Mouse (Mus musculus) cerebellum, postnatal 4 days (tissue): ENCODE data around the gene Cadps.
A peak's percentile ranks its signal among the peaks of the same experiment; 100 is the strongest.

Source experiments
- DNase-seq, 2 experiments: peaks; one replicate each; pipeline ENCODE4 v3.0.0; 2022; ENCODE audit warnings: low spot score in 2 of 2, mixed read lengths in 1 of 2

Gene Cadps

DNA sequence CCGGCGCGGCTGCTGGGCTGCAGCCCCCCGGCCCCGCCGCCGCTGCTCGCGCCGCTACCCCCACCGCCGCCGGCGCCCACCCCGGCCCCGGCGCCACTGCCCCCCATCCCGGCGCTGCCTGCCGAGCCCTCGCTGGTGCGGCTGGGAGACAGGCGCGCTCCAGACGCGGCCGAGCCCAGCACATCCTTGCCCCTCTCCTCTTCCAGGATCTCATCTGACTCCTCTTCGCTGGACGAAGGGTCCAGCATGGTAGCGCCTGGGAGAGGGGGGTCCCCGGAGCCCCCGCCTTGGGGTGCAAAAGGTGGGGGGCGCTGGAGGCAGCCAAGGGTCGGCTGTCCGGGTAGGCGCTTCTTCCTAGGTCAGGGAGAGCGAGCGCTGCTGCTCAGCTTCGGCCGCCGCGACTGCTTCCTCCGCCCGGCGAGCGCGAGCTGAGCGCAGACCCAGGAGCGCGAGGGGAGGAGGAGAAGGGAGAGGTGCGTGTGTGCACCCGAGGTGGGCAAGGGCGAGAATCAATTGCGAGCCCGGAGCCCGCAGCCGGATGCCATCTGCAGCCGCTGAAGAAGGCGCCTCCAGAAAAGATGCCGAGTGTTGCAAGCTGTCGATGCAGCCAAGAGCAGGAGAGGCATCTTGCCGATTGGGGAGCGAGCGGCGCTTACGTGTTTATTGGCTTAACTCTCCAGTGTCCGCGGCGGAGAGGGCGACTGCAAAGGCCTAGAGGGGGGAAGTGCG lies at the start of gene Cadps:
Gene Cadps, minus strand, starts transcription at position 589 of the 729 bp plus-strand sequence.
- peak; percentile 32 to 72 for DNase-seq

DNA sequence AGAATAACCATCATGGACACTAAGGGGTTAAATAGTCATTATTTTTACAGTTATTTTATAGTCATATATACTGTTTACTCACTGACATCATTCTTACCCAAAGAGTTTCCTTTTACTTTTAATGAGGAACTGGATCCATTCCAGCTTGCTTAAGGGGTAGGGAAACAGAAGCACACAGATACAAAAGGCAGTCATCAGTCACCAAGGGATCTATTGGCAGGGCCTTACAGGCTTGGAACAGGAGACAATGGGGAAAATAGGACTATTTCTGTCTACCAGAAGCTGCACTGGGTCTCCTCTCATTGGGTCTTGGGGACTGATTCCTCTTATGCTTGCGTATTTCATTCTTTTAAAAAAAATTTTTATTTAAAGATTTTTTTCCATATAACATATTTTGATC lies 46.7 kb upstream of the Cadps start:
- DNase-seq: no peak

DNA sequence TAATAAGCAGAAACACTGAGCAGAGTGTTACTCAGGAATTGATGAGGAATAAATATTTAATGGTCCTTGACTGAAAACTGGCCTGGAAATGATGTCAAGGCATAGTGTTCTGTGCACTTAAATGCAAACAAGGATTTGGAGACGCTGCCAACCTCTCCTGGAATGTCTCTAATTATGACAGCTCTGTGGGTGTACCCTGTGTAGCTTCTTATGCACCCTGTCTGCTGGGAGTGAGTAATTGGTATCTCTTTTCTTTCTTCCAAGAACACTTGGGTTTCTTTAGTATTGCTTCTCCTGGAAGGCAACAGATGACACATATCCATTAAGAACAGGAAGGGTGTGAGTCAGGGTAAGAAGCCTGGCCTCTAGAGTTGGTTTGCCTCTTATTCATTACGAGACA lies 42.4 kb upstream of the Cadps start:
- DNase-seq: no peak

DNA sequence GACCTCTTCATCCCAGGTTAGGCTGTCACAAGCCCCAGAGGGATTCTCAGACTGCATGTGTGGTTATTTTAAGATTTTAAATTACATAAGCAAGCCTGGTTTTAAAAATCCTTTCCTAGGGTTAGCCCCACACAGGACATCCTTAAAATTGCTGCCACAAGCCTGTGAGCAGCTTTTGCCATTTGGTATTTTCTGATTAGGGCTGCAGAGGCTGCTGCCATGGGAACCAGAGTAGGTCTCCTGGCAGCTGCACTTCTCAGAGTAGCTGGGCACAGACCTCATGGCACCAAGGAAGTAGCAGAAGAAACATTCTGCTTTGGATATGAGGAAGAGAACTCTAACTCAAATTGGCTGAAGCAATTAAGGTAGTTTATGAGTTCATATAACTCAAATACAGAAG lies 21.0 kb upstream of the Cadps start:
- no peak for DNase-seq

DNA sequence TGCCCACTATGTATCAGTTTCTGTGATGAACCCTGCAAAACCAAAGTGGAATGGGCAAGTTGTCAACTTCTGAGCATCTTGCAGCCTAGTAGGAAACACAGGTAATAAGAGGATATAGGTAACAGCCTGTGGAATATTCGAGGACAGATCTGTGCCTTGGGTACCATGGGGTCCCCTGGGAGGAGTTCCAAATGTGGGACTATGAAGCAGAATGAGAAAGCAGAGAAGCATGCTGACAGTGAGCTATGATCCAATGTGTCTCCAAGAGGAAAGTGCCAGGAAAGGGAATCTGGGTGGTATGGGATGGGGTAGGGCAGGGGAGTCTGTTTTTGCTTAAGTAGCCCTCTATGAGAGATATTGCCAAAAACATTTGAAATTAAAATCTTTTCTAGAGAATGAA lies 16.6 kb upstream of the Cadps start:
- no peak for DNase-seq

DNA sequence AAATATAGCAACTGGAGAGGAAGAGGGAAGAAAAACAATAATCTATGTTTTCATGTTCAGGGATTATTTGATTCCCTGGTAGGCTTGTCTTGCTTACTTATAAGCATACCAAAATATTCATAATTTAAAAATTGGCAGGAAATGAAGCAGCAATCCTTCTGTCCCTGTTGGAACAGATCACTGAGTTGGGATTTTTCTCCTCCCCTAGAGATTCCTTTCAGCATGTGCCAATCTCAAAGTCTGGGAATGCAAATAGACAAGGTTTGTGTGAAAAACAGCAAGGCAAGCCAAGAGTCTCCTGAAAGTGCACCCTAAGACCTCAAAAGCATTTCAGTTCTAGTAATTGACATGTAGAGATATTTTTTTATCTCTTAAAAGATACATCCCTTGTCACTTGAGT lies 16.1 kb upstream of the Cadps start:
- DNase-seq: no peak

DNA sequence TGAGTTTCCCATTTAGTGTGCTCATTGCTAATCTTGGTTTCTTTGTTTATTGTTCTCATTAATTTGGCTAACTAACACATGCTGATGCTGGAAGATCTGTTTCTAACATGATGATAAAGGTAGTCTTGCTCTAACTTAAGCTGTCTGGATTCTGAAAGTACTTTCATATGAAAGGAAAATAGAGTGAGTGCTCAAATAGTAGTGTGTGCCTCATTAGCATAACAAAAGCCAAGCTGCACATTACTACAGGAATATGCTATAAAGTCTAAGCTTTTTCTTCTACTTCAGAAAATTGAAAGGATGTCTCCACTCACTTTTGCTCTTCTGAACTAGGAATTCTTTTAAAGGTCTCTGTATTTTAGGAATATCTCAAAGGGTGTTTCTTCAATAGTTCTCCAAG lies 15.4 kb upstream of the Cadps start:
- DNase-seq: no peak

DNA sequence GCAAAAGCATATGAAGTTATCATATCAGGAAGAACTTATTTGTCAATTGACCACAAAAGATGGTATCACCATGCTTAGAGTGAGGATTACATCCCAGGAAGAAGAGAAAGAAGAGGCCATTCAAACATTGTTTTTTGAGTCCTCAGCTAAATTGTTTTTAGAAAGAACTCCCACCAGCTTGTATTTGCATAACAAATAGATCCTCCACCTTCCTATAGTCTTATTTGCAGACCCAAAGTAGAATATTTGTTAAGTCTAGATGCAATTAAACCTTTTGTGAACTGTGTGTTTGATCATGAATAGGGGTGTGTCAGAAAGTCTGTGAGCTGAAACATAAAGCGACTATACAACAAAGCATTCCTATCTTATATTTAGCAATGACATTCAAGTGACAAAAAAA lies 15.0 kb upstream of the Cadps start:
- DNase-seq: no peak

DNA sequence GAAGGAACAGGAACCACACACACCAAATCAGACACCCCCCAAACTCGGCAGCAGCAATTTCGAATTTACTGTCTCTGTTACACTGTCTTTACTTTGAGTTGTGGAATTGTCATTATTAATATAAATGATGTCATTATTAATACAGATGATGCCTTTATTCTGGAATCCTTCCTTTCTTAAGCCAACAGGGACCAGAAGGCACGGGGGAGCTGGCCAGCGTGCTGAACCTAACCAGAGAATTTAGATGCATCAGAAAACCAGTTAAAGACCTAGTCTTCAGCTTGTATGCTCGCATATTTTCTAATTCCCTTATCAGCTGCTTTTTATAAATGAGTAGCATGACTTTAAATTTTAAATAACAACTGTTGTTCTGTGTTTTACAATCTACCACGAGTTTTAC lies 902 bp upstream of the Cadps start:
- no peak for DNase-seq

DNA sequence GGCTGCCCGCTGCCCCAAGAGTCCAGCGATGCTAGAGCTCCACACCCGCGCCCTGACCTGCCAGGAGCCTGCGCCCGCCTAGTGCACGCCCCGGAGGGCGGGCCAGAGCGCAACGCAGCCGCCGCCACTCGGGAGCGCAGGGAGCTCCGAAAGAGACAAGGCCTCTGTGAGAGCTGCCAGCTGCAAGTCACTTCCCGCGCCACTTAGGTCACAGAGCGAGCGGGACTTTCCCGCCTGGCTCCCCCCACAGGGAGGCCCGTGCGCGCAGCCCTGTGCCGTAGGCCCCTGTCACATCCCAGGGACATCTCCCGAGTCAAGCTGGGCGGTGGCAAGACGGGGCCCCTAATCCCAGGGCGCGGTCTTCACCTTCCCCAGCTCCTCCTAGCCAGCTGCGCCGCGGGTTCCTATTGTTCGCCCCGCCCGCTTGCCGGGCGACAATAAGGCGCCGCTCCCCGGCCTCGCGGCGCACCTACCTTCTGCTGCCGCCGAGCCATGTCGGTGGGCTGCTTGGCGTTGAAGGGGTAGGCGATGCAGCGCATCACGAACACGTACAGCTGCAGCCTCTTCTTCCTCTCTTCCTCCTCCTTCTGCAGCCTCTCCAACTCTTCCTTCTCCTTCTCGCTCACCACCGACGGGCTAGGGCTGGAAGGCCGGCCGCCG lies 918 bp downstream of the Cadps start:
- peak; percentile 39 to 70 for DNase-seq

DNA sequence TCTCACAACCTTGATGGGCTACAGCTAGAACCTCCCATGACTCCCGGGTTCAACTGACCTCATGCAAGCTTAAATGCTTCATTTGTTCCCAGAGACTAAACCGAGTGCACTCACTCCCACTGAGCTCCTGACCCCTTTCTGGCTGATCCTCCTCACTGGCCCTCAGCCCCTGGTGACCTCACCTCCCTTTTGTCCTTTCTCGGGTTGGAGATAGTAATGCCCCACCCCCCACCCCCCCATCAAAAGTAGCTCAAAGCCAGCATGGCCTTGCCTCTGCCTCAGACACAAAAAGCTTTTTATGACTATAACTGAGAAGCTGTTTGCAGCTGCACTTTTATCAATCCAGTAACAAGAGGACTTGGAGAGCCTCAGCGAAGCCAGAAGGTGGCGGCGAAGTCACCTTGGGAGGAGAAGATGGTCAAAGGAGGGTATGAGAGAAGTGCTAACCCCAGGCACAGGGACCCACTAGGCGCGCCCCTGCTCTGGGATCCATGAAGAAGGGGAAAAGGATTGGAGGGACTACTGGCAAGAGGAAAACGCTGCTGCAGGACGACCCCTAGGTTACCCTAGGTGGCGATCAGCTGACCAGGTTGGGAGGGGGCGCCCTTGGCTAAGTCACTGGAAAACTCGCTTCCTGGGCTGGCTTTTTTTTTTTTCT lies 1.6 kb downstream of the Cadps start:
- peak in 1 of 2 experiments; percentile 5 for DNase-seq

DNA sequence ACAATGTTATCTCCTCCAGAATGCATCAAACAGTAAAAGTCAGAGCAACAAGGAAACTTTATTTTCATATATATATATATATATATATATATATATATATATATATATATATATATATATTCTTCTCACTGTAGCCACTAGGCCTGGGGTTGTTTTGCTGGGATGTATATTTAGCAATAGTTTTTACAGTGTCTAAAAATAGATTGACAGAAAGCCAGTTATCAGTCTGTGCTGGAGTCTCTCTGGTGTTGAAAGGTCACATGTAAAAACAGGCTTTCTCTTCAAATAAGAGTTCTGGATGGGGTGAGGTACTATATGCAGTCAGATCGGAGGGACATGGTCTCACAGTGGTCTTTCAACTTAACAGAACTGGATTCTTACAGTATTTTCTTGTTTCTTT lies 2.7 kb downstream of the Cadps start:
- no peak for DNase-seq

DNA sequence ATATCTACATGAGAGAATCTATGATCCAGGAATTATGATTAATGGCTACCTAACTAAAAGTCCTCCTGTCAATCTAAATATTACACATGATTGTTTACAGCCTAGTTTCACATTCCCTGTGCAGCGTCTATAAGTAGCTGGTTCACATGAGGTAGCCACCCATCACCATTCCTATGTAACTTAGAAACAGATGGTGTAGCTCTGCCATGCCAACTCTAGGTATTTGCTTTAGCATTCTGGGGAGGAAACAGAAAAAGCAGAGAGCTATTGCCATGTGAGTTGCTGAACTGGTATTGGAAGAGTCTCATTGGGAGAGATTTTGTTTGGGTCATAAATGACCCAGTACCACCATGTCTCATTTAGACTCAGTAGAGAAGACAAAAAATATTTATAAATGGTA lies 4.4 kb downstream of the Cadps start:
- no peak for DNase-seq

DNA sequence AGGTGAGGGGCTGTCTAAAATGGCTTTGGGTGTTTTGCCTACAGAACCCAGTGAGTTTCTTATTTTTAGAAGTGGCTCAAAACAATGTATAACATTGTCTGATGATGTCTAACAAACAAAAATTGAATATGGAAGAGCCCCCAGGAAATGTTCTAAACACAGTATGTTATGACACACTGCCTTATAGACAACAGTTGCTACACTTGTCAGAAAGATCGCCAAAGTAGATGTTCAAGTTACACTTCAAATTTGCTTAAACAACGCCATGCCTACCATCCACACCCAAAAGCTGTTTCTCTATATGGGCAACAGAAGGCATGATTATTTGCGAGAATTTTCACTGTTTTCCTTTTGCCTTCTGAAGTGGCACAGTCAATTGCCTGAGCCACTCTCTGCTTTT lies 10.8 kb downstream of the Cadps start:
- no peak for DNase-seq

DNA sequence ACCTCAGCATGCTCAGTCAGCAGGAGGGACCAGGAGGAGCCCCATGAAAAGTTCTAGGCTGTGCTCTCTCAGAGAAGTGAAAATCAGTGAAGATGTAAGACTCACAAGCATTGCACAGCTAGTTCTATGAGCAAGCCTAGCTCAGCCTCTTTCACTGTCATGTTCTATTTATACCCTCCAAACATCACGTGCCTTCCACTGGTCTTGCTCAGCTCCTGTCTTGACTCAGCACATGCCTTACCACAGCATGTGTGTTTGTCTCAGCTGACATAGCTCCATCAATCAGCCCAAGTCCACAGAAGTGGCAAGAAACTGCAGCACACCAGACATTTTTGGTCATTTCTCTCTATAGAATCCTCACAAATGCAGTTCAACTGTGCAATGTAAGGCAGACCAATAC lies 19.9 kb downstream of the Cadps start:
- DNase-seq: no peak

DNA sequence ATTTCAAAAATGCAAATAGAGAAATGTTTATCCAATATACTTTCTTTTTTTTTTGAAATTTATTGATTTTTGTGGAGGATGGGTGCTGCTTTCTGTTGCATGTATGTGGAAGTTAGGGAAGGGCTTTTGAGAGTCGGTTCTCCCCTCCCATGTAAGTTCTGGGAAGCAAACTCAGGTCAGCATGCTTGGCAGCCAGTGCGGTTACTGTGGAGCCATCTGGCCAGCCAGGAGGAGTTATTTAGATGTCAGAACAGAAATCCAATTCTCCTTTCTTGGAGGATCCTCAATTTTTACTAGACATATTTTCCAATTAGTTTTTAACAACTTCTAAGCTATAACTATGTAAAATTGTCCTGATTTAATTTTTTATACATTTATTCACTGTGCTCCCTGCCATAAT lies 21.8 kb downstream of the Cadps start:
- DNase-seq: peak in 1 of 2 experiments; percentile 19

DNA sequence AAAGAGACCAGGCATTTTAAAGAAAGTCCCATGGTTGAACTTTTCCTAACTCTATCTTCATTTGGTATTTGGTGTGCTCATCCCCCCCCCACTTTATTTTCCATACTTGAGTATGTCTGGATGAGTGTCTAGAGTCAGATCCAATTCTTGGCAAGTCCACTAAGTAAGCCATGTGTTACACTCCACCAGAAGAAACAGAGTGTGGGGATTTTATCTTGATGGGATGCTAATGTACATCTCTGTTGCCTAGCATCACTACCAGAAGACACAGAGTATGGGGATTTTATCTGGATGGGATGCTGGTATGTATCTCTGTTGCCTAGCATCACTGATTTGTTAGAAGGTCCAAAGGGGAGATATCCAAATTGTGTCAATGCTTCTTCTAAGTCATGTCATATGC lies 24.0 kb downstream of the Cadps start:
- no peak for DNase-seq

DNA sequence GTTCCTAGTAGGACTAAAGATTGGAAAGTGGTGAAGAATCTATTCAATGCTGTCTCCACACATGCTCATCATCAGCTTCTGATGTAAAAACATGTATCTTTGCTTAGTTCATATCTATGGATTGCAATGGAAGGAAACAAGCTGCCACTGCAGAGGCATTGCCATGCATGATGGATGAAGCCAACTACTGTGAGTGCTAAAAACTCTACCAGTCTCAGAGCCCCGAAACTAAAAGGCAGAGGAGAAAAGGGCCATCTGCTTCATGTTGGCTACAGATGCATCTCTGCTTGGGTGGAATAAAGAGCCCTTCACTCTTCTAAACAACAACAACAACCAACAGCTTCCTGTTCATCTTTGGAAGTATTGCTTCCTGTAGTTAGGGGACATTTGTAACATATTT lies 38.6 kb downstream of the Cadps start:
- DNase-seq: no peak

DNA sequence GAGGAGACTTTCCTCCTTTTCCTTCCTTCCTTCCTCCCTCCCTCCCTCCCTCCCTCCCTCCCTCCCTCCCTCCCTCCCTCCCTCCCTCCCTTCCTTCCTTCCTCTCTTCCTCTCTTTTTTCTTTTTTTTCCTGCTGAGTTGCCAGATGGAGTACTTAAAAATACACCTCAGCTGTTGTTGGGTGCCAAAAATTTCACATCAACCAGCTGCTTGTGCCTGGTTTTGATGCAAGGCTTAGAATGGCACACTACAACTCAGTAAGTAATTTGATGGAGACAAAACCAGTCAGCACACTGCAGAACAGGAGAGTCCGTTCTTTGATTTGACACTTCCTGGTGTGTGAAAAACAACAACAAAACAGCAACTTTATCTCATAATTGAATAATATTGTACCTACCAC lies 42.9 kb downstream of the Cadps start:
- no peak for DNase-seq

DNA sequence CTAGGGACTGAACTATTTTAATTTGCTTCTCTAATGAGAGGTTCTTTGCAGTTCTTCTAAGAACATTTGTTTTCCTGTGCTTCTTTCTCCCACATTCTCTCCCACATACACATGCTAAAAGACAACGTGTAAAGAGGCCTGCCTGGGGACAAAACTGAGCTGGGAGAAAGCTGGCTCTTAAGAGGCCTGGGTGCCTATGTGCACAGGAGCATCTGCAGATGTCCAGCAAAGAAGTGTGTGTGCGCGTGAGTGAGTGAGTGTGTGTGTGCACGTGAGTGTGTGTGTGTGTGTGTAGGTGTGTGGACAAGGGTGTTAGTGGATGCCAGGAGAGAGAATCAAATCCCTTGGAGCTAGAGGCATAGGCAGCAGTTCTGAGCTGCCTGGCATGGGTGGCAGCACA lies 44.9 kb downstream of the Cadps start:
- no peak for DNase-seq

DNA sequence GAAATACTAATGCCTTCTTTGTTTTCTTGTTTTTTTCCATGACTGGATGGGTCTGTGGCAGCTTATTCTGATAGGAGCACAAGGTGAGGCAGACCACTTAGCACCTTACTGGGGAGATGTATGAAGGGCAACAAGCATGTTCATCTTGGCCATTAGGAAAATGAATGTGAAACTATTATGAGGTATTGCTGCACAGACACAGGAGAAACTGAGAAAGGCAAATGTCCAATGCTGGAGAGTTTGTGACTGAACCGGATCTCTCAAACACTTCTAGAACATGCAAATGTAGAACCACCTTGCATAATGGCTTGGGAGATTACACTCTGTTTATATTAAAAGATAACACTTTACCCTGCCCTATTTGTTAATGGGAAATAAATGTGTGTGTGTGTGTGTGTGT lies 54.0 kb downstream of the Cadps start:
- DNase-seq: no peak

DNA sequence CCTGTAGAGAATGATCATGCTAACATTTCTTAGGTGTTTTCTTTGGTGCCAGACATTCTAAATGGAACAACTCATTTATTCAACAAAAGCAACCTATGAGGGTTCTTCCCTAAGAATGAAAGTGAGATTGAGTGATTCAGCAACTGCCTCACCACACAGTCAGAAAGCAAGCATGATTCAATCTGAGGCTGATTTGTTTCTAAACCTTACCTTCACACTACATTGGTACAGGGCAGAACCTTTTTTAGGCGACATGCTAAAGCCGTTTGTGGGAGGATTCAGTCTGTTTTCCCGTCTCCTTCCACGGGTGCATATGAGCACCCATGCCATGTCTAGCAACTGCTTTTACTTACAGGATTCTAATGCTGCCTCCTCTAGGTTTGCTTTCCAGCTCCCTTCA lies 69.6 kb downstream of the Cadps start:
- no peak for DNase-seq

DNA sequence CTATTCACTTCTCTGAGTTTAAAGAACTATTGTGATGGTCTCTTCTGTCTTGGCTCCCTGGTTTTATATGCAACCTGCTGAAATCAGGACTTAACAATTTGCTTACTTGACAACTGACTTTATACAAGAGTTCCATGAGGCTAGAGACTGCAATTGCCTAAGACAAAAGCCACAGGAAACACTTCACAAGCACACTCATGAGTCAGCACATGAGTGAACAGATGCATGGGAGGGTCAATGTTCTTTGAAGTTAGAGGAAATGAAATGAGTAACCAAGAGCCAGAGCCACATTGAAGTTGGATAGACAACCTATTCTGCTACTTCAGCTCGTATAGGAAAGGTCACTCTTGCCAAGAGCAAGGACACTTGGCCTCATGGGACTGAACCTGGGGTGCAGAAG lies 71.1 kb downstream of the Cadps start:
- DNase-seq: no peak
